Comparison of ENCODE assay signal across 21 mouse cellular contexts in the genomic region with DNA sequence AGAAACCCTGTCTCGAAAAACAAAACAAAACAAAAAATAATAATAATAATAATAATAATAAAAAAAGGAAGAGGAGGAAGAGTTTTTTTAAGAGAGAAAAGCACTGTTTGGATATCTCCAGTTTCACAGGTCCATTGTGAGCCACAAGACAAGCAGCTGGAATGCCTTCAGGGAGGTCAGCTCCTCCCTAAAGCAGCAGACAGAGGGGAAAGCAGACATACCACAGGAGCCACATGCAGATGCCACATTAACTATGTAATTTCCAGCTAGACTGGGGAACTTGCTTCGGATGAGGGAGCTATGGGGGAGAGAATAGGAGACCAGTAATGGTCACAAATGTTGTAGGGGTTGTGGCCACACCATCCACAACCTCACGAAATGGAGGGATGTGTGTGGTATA. TPM values are rescaled to one million over a fixed set of nuclear protein-coding genes. Genes with fewer than 3 reads are reported as not detected.
DNase-seq lines count a peak whose midpoint lies in the region; ATAC-seq and TF ChIP-seq lines count a peak whose summit lies in the region.
"Had no signal": no experiment of that assay in that cellular context is flagged by ENCODE, and none has a peak within 500 bp of the region (broad histone marks: within the 10 kb centered on the region; RNA-seq: fewer than 3 reads in every experiment).

No protein-coding gene starts in this region.

- no peak for TF ChIP-seq CTCF in kidney, postnatal 0 days (IDR thresholded peaks at IDR 0.05; ENCODE audit: low read depth)
- TF ChIP-seq CTCF in C2C12 (IDR thresholded peaks at IDR 0.05; ENCODE audit: control insufficient read depth, insufficient read depth, insufficient read length) = no peak

- no peak overlapping the region for H3K27ac ChIP-seq in kidney, postnatal 0 days
- H3K27ac ChIP-seq: embryonic facial prominence, embryonic 15.5 days; forebrain, embryonic 15.5 days; heart, embryonic 13.5 days; hindbrain, embryonic 15.5 days had no signal

- H3ac ChIP-seq in C2C12 (ENCODE audit: control insufficient read depth, insufficient read length, low read depth) = no peak overlapping the region
- H3ac ChIP-seq in myocyte (ENCODE audit: control insufficient read depth, insufficient read length) = no peak overlapping the region

- ATAC-seq in kidney, postnatal 0 days (replicated peaks; ENCODE audit: low FRiP score, low read depth) = no peak
- ATAC-seq: CD4-positive, CD25-positive, alpha-beta regulatory T cell, adult 4 months; forebrain, embryonic 15.5 days; intestine, embryonic 16.5 days; Patski had no signal

- peak; percentile 57 for DNase-seq in kidney, postnatal 0 days (ENCODE audit: low spot score)
- DNase-seq in kidney, postnatal 25 days = no peak
- DNase-seq in R1 (ENCODE audit: low read depth, low spot score) (peak; percentile 32), adipocyte (ENCODE audit: low spot score) (no peak)
- DNase-seq in cerebellum, postnatal 10 days = no peak
- DNase-seq: adrenal gland, postnatal 14 days; cerebellum, adult 11-12 months; cerebellum, adult 9-10 months; gastrocnemius, postnatal 36 days; heart, adult 11 months; heart, postnatal 36 days had no signal

- no peaks in the 10 kb centered on the region for H3K79me3 ChIP-seq in C2C12 (ENCODE audit: low read depth)

- 46% methylated on average over 3 of the region's 3 CpGs for WGBS in kidney, postnatal 0 days

- H3K79me2 ChIP-seq in C2C12 (ENCODE audit: control insufficient read depth, insufficient read depth) (no peaks in the 10 kb centered on the region), myocyte (ENCODE audit: control insufficient read depth, insufficient read depth) (no peaks in the 10 kb centered on the region)

- H3K4me1 ChIP-seq in kidney, postnatal 0 days (replicated peaks; ENCODE audit: insufficient read depth, low read length) = 0 out of 2 replicates have a peak, but pooled peaks cover 4% of the 10 kb centered on the region
- H3K4me1 ChIP-seq: embryonic facial prominence, embryonic 15.5 days; forebrain, embryonic 15.5 days; hindbrain, embryonic 15.5 days had no signal

- no peak overlapping the region for H3K4me2 ChIP-seq in kidney, postnatal 0 days (ENCODE audit: low read length)
- H3K4me2 ChIP-seq in myocyte (ENCODE audit: low read depth) = peak overlapping the region; percentile 53
- H3K4me2 ChIP-seq: embryonic facial prominence, embryonic 15.5 days; forebrain, embryonic 15.5 days; heart, embryonic 13.5 days; hindbrain, embryonic 15.5 days had no signal

- no peaks in the 10 kb centered on the region for H3K36me3 ChIP-seq in kidney, postnatal 0 days (ENCODE audit: insufficient read depth, low read length)
- H3K36me3 ChIP-seq in C2C12 (ENCODE audit: control insufficient read depth, insufficient read depth) (no peaks in the 10 kb centered on the region), myocyte (ENCODE audit: control insufficient read depth, insufficient read depth) (no peaks in the 10 kb centered on the region)
- H3K36me3 ChIP-seq: embryonic facial prominence, embryonic 15.5 days; forebrain, embryonic 15.5 days; heart, embryonic 13.5 days; hindbrain, embryonic 15.5 days had no signal

- no peak overlapping the region for H3K9ac ChIP-seq in kidney, postnatal 0 days (ENCODE audit: low read depth, low read length)
- H3K9ac ChIP-seq: embryonic facial prominence, embryonic 15.5 days; forebrain, embryonic 15.5 days; heart, embryonic 13.5 days; hindbrain, embryonic 15.5 days had no signal

- H3K9me3 ChIP-seq in kidney, postnatal 0 days (replicated peaks; ENCODE audit: low read length) = no peaks in the 10 kb centered on the region
- H3K9me3 ChIP-seq: embryonic facial prominence, embryonic 15.5 days; forebrain, embryonic 15.5 days; heart, embryonic 13.5 days; hindbrain, embryonic 15.5 days had no signal

- no peaks in the 10 kb centered on the region for H3K27me3 ChIP-seq in kidney, postnatal 0 days (ENCODE audit: insufficient read depth, low read length)
- H3K27me3 ChIP-seq in C2C12 (ENCODE audit: control insufficient read depth, insufficient read depth, insufficient read length) (no peaks in the 10 kb centered on the region), myocyte (ENCODE audit: control insufficient read depth, insufficient read depth, insufficient read length) (no peaks in the 10 kb centered on the region)
- H3K27me3 ChIP-seq: embryonic facial prominence, embryonic 15.5 days; forebrain, embryonic 15.5 days; heart, embryonic 13.5 days; hindbrain, embryonic 15.5 days; Patski had no signal

- TF ChIP-seq POLR2A in myocyte (IDR thresholded peaks at IDR 0.05; ENCODE audit: insufficient read length, low read depth) = no peak

- H3K4me3 ChIP-seq in kidney, postnatal 0 days (replicated peaks; ENCODE audit: low read depth, low read length) = no peak overlapping the region
- H3K4me3 ChIP-seq in C2C12 (ENCODE audit: insufficient read depth, poor library complexity, severe bottlenecking) = no peak overlapping the region
- no peak overlapping the region for H3K4me3 ChIP-seq in myocyte
- H3K4me3 ChIP-seq: embryonic facial prominence, embryonic 15.5 days; forebrain, embryonic 15.5 days; heart, embryonic 13.5 days; hindbrain, embryonic 15.5 days had no signal

TF ChIP-seq in C2C12, 6 proteins besides CTCF, POLR2A, EP300 and RAD21:
- TF ChIP-seq MYOD1 (IDR thresholded peaks at IDR 0.05; ENCODE audit: control insufficient read depth, insufficient read length, low read depth) (peak; percentile 43), MAX (IDR thresholded peaks at IDR 0.05) (no peak), CEBPB (IDR thresholded peaks at IDR 0.05; ENCODE audit: low read depth) (no peak), USF1 (IDR thresholded peaks at IDR 0.05; ENCODE audit: low read depth) (no peak)

TF ChIP-seq in myocyte, 11 proteins besides CTCF, POLR2A, EP300 and RAD21:
- TF ChIP-seq MYOG (IDR thresholded peaks at IDR 0.05; ENCODE audit: control insufficient read depth in 1 of 3, insufficient read depth in 1 of 3, insufficient read length in 2 of 3, low read depth in 2 of 3) (peak in 2 of 3 experiments; percentile 25 to 54), REST (IDR thresholded peaks at IDR 0.05; ENCODE audit: insufficient read depth, insufficient read length) (no peak), E2F4 (IDR thresholded peaks at IDR 0.05; ENCODE audit: insufficient read depth) (no peak), MYOD1 (IDR thresholded peaks at IDR 0.05; ENCODE audit: control insufficient read depth in 1 of 3, insufficient read length in 2 of 3, low read depth in 2 of 3) (peak in 2 of 3 experiments; percentile 40 to 47), TCF3 (IDR thresholded peaks at IDR 0.05; ENCODE audit: insufficient read length, low read depth) (no peak)

RNA-seq across cellular contexts. Expression of gene Sh2d6, which starts 34.2 kb away (rescaled TPM):
- 0.10 TPM in 1 of 2 replicates, not detected in the other for polyA plus RNA-seq in kidney, postnatal 0 days (2015; fragmentation: Nextera tagmentation; extraction: Ambion mirVana)
- polyA plus RNA-seq in C2C12 (2012; fragmentation: generic; extraction: Trizol) (0.26 TPM), myocyte (2012; fragmentation: generic; extraction: Trizol) (1.1 TPM)
- polyA plus RNA-seq: CD4-positive, CD25-positive, alpha-beta regulatory T cell, adult 4 months; heart, postnatal 0 days had no signal

RNA-seq across cellular contexts. Expression of gene Mat2a, which starts 47.9 kb away (rescaled TPM):
- 320 and 335 TPM in 2 replicates for polyA plus RNA-seq in kidney, postnatal 0 days (2015; fragmentation: Nextera tagmentation; extraction: Ambion mirVana)
- polyA plus RNA-seq in C2C12 (2012; fragmentation: generic; extraction: Trizol) = 165 TPM
- 142 TPM for polyA plus RNA-seq in myocyte (2012; fragmentation: generic; extraction: Trizol)

RNA-seq across cellular contexts. Expression of gene Capg, which starts 56.9 kb away (rescaled TPM):
- polyA plus RNA-seq in kidney, postnatal 0 days (2015; fragmentation: Nextera tagmentation; extraction: Ambion mirVana) = 129 and 131 TPM in 2 replicates
- polyA plus RNA-seq in C2C12 (2012; fragmentation: generic; extraction: Trizol) (487 TPM), myocyte (2012; fragmentation: generic; extraction: Trizol) (394 TPM)

Comparison
In these comparisons a context has a peak if more than half of its experiments do, and no peak if none do; other contexts are left out.
1. DNase-seq: peak in kidney, postnatal 0 days (single experiment) and R1 (single experiment); none in kidney, postnatal 25 days (0 of 2), adipocyte (single experiment) and cerebellum, postnatal 10 days (0 of 2).